Mouse (Mus musculus) adrenal gland (tissue): ENCODE data around the gene Midn.
"Not testable (repeated sequence)": the region's sequence is repeated elsewhere in the genome, so short reads cannot be mapped to it uniquely, and the experiment has no call there.

Experiments
- intact Hi-C: fragments of 180-260 bp; cut with DNase I; formaldehyde crosslinking; loops from one replicate; pipeline ENCODE4 v1.15.1; 2025

Midn gene

DNA sequence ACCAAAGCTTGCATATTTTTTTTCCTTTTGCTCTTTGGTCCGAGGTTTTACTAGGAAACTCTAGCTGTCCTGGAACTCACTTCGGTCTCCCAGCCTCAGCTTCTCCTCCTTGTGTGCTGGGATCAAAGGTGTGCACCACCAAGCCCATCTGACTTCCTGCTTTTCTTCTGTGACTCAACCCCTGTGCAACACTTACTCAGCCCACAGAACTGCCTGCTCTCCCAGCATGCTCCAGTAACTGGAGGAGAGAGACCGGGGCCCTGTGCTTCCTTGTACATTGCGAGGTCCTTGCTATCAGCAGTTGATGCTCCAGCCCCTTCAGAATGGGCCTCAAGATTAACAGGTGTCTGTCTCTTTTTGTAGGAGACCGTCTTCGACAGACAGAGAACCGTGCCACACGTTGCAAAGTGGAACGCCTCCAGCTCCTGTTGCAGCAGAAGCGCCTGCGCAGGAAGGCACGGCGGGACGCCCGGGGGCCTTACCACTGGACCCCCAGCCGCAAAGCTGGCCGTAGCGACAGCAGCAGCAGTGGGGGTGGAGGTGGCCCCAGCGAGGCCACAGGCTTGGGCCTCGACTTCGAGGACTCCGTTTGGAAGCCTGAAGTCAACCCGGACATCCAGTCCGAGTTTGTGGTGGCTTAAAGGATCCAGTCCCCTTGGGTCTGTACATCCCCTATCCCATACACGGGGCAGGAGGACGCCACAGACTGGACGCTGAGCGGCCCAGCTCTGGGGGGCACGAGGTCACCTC, 8.1 kb downstream of the Midn start:
- intact Hi-C loops = no loop called here

DNA sequence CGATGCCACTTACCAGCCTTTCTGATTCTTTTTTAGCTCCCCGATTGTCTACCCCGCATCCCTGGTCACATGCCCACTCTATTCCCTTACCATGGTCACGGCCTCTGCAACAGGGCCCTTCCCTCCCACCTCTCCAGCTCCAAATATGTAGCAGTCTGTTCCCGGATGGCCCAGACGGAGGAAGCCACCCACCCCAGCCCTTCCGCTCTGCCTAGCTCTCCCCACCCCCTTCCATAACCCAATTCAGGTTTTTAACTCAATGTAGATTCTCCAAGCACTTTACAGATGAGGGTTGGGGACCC, 8.6 kb downstream of the Midn start:
- intact Hi-C loops = no loop called here

DNA sequence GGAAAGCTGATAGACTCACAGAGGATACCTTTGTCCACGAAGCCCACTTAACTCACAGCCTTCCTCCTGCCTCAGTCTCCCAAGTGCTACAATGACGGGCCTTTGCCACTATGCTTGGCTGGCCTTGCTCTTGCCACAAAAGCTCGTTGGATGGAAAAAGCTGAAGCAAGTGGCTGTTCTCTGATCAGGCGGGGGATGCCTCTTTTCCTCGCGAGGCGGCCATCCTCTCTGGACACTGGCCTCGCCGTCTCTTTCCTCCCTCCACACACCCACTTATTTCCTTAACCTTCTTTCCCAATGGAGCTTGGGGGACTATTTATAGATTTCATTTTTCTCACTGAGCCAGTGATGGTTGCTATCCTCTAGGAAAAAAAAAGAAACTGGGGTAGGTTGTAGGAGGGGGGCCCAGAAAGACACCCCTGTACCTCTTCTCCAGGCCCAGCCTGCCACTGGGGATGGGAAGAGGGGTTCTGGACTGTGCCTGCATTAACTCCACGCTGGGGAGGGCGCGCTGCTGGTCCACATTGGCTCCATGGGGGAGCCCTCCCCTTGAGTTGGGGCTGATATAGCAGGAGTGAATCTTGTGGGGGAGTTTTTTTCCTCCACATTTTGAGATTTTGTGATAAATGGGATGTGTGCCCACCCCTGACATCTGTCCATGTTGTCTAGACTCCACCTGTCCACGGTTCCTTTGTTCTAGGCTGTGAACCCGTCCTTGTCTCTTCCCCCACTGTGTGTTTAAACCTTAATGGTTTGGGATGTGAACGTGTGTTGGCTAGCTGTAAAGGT, 9.3 kb downstream of the Midn start:
- intact Hi-C loops = no loop called here

DNA sequence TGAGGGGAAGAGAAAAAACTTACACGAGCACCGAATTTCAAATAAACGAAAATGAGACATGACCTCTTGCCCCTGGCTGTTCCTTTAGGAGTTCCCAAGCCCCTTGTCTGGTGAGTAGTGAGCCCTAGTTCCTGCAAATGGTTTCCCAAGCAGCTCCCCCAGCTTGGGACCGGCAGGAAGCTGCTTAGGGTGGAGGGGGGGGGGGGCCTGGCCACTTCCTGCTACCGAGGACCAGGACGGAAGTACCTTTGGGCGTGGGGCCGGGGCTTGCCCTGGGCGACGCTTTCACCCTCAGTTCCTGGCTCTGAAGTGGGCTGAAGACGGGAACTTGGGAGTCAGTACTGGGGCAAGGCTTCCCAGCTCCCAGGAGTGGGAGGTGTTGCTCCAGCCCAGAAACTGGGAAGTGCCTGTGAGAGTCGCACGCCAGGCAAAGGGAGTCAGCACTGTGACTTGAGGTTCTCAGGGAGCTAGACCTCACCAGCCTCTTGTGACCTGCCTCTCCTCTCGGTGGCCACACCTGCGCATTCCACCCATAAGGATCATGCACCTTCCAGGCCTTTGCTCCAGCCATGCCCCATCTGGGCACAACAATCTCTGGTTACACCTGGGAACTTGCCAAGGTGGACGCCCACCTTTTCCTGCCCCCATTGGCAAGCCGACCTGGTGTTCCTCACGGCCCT, 10.4 kb downstream of the Midn start:
- intact Hi-C loops = no loop called here

DNA sequence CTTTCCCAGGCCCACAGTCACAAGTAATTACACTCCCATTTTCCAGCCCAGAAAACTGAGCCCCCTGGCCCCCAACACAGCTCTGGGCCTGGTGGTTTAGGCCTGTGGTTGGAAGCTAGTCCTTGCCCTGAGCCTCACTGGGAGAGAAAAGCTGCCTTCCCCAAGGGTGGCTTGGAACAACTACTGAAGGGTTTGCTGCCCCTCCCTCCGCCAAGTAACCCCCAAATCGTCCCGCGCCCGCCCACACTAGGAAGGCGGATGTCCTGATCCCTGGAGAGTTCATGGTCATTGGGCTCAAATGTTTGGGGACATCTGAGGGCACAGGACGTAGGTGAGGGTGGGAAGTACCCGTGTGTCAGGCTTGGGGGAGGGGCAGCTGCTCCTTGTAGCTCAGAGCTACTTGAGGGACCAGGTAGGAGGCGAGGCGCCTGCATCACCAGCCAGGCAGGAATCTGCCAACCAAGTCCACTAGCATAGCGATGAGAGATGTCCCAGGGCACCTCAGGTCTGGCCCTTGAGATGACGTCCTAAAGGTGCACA, 11.0 kb downstream of the Midn start:
- intact Hi-C loops = no loop called here

DNA sequence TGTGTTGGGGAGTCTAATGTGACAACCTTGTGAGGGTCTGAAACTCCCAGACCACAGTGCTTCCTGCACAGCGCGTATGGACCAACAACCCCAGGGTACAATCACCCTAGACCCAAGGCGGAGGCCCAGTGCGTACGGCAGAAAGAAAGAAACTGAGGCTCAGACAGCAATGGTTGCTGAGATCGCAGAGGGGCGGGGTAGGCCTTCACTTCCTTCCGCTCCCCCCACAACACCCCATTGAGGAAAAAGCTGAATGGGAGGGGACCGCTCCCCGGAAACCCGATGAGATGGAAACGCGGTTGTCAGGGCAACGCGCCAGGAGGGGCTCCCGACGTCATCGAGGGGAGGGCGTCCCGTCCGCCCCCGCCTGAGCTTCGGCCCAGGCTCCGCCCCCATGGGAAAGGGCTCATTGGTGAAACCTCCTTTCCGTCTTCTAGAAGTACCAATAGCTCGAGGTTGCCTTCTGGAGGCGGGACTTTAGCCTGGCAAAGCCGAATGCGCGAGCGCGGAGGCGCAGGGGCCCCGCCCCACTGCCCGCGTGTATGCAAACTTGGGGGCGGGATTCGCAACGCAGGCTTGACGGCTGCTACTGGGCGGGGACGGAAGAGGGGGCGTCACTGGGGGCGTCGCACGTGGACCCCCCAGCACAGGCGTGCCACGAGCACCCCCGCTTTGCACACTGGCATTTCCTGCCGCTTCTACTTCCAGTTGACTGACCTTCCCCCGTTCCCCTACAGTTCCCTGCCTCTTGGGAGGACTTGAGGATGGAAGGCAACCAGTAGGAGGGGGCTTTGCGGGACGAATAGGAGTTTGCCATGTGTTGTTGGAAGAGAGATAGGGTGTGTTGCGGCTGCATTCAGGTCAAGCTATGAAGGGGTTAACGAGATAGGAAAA, 11.7 kb downstream of the Midn start:
- intact Hi-C loops = no loop called here

DNA sequence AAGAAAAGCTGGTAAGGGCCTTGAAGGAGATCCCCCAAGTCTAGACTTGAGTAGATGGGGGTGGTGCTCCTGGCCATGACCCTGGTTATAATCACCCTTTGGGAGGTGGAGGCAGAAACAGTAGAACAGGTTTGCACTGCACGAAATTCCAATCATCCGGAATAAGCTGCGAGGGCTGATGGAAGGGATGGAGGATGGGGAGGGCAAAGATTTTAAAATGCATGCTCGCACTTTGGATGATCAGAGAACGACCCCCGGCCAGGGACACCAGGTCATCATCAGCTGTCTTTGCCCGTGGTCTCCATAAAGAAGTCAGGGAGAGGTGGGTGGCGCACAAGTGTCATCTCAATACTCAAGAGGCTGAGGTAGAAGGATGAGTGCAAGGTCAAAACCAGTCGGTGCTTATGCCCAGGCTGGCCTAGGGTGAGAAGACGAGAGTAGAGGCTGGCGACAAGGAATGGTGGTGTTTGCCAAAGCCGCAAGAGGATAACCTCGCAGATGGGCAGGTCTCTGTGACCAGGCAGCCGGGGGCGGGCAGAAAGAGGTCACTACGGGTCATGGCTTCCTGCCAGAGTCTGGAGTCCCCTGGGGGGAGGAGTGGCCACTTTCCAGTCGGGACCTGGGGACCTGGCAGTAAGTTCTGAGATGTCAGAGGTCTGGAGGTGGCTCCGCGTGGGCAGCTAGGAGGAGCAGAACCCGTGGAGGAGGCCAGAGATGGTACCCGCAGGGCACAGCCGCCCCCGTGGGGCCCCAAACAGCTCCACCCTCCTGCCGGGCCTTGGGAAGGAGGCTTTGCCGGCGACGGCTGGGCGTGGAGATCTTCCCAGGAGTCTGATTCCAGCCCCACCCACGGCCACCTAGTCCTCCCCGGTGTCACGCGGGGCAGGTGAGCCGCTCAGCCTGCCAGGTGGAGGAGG, 12.6 kb downstream of the Midn start:
- intact Hi-C loops = no loop called here

DNA sequence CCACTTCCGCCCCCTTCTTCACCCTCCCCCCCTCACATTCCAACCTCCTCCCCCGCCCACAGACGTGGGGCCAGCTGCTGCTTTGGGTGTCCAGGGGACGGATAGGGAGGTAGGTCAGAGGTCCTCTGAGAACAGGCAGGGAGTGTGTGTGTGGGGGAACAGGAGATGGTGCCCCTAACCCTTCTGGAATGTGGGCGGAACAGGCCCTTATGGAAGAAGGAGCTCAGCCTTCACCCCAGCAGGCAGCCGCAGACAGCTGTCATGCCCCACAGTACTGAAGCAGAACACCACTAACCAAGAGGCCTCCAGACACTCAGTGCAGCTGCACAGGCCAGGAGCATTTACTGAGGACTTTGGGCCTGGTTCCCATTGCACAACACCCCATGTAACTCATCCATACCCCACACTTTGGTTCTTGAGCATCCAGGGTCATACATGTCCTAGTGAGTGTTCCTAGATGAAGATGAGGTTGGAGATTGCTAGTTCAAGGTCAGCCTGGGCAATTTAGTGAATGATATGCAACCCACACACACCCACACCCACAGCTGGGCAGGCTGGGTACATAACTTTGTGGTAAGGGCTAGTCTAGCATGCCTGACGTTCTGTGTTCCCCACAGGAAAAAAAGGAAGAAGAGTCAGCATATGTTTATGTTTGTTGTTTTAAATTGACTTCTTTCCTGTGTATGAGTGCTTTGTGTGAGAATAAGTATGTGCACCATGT, 13.6 kb downstream of the Midn start:
- intact Hi-C loops = no loop called here

DNA sequence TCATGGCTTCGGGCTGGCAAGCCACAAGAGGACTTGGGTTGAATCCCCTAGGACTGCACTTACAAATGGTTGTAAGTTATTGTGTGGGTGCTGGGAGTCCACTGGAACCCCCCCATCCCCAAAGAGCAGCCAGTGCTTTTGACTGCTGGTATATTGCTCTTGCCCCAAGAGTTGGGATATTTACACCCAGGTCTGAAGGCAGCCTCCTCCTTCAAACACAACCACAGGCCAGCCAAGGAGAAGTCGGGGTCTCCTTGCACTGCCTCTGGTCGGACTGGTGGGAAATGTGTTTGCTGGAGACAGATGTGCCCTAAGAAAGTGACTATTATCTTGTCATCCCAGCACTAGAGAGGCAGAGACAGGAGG, 14.2 kb downstream of the Midn start:
- intact Hi-C loops = no loop called here

DNA sequence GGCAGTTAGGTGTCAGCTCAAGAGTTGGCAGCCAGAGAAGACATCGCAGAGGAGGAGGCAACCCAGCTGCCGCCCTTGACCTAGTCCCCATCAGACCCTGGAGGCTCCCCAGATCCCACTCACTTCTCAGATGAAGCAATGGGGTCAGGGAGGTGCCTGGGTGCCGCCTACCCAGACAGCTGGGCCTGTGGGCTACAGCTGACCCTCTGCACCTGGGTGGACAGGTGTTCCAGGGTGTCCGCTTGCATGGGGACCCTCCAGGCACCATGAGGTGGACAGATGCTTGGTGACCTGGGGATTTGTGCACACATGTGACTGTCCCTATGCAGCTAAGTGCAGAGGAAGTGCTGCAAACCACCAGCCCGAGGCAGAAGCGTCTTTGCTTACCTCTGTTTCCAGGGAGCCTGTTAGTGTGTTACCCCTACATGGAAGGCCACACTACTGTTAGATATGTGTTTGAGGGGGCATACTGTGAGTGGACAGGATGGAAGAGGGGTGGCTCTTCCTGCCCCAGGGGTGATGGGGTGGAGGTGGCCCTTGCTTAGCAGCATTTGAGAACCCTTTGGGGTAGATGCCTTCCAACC, 14.7 kb downstream of the Midn start:
- intact Hi-C loops = no loop called here

DNA sequence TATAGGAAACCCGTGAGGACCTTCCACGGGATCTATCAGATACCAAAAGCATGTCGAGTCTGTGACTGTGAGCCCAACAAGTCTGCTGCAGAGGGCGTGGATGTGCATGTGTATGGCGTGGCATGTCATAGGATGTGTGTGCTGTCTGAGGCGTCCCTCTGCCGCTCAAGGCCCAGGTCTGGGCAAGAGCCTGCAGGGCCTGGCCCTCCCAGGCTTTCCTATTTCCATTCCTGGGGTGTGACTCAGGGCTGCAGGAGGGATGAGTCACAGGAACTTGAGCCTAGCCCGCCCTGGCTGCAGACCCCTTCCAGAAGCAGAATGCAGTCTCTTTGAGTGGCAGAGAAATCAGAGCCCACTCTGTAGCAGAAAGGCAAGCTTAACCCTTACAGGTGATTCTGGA, 15.6 kb downstream of the Midn start:
- intact Hi-C loops = no loop called here

DNA sequence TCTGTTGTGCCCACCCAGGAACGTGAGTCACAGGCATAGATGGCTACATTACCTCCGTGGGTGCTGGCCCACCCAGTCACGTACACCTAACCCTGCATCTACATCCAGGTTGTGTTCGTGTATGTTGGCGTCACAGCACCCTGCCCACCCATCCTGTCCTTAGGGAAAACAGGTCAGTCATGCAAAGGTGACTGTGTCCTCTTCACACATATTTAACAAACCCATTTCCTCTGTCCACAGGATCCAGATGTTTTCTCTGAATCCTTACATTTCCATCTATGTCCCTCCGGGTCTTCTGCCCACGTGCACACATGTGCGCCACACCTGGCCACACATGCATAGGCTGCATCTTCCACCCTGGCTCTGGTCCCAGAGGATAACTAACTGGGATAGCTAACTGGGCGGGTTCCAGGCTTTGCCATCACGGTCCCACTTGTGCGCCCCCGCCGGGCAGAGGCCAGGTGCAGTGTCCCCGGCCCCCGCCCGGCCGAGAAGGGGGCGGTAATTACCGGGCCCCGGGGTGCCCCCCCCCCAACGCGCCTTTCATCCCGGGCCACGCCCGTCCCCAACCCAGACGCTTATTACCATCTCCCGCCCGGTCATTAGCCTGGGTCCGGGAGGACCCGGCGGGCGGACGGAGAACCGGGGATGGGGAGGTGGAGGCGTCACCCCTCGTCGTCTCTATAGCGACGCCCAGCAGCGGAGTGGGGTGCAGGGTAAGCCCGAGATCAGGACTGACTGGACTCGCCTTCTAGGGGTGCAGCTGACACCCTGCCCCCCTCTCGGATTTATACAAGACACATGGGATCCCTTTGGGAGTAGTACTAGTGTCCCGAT, 16.3 kb downstream of the Midn start:
- intact Hi-C loops = no loop called here

DNA sequence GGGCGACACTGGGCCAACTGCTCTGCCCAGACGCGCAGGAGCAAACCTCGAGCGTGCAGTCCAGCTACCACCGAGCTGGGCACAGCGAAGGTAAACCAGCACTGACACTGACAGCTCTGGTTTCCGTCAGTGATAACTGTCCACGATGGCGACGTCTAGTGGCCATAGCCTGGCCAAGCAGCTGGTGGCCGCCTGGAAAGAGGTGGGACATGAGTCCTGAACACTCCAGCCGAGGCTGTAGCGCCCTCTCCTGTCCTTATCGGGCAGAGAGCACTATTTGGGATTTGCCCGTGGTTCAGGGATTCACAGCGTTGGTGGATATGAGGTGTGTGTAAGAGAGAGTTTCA, 16.9 kb downstream of the Midn start:
- intact Hi-C loops = loop anchor here (1.0 kb wide), 1 partner anchor 20 kb away; no protein-coding TSS in a partner anchor

DNA sequence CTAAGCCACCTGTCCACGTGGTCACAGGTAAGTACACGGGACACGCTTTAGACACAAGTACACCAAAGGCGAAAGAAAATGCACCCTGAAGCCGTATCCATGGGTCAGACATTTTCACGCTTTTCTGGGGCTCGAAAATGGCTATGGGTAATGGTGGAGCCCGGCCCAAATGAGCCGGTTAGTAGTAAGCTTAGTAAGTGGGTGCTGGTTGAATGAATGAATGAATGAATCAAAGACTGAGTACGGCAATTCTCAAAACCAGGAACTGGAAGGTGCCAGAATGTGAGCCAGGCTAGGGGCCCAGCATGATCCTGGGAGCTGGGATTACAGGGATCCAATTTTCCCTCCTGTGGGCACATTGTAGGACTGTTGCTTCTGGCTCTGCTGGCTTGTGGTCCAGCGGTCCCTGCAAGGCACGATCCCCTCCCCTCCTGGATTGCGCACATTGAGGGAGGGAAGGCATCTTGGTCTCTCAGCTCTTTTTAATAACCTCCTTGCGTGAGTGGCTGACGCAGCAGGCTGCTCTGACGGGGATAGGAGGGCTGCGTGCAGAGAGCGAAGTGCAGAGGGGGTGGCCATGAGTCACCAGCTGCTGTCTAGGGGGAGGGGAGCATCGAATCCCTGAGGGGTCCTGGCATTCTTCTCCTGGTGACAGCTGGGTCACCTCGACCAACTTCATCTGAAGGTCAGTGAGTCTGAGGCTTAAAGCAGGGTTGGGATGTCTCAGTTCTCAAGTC, 17.5 kb downstream of the Midn start, which contains the start of gene Cirbp:
Gene Cirbp (plus strand): TSS at position 594 of the 737 bp plus-strand sequence.
- intact Hi-C loops = loop anchor here (1.0 kb wide), 1 partner anchor 20 kb away; no protein-coding TSS in a partner anchor

DNA sequence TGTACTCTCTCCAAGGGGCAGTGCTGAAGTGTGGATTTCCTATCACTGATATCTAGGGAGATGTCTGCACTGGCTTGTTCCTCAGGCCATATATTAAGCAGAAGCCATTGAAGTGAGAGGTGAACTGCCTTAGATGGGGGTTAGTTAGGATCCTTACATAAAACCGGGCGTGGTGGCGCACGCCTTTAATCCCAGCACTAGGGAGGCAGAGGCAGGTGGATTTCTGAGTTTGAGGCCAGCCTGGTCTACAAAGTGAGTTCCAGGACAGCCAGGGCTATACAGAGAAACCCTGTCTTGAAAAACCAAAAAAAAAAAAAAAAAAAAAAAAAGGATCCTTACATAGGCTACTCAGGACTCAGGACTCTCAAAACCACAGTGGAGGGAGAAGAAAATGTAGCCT, 18.1 kb downstream of the Midn start:
- intact Hi-C loops = not testable (repeated sequence)

DNA sequence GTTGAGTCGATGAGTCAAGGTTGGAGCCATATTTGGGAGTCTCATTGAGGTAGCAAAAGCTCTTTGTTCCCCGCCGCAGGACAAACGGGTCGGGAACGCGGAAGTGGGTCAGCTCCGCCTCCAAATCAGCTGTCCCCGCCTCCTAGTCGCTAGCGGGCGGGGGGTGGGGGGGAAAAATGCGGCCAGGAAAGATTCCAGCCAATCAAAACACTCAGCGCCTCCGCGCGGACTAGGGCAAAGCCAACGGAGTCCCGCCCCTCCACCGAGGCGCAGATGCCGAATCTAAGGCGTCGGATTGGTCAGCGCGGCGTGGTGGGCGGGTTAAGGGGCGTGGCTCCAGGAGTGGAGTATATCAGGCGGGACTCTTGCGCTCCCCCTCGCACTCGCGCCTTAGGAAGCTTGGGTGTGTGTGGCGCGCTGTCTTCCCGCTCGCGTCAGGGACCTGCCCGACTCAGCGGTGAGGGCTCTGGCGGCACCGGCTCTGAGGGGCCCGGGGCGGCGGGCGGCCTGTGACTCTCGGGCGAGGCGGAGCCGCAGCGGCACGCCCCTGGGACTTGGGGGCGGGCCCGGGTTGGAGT, 19.5 kb downstream of the Midn start:
- intact Hi-C loops = no loop called here

DNA sequence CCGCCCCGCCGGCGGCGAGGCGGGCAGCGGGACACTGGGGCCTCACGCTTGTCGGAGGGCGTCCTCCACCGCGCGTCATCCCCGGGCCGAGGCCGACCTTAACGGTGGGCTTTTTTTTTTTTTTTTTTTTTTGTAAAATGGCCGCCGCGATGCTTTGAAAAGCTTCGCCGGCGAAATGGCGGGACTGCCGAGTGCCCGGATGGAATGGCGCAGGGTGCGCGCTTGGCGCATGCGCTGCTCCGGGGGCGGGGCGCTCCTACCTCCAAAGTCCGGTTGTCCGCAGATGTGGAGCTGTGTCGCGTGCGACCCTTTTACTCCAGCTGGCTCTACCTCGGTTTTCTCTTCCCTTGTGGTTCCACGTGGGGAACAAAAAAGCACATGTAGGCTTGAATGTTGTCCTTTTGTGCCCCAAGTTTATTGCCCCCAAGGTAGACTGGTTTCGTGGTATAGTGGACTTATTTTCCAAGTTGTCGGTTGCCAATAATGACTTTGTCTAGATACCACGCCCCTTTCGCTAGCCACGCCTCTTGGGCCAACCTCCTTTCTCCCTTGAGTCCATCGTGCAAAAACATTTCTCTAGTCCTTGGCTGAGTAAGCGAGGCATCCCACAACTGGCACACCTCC, 20.1 kb downstream of the Midn start:
- intact Hi-C loops = no loop called here
